In genomic region chr14:54412000-54412576, GRCm38 (mm10) we compare ENCODE assay signal across 15 mouse cellular contexts. TPM values are rescaled to one million over a fixed set of nuclear protein-coding genes. Genes with fewer than 3 reads are reported as not detected.
DNase-seq lines count a peak whose midpoint lies in the region; ATAC-seq and TF ChIP-seq lines count a peak whose summit lies in the region.
"Had no signal": no experiment of that assay in that cellular context is flagged by ENCODE, and none has a peak within 500 bp of the region (broad histone marks: within the 10 kb centered on the region; RNA-seq: fewer than 3 reads in every experiment).

No protein-coding gene starts in this region.

- H3K9ac ChIP-seq in intestine, postnatal 0 days (ENCODE audit: low read depth, low read length), result no peak overlapping the region
- no peak overlapping the region for H3K9ac ChIP-seq in intestine, embryonic 15.5 days
- H3K9ac ChIP-seq: embryonic facial prominence, embryonic 13.5 days; forebrain, embryonic 12.5 days; heart, embryonic 12.5 days; hindbrain, embryonic 14.5 days had no signal

- no peak for ATAC-seq in intestine, postnatal 0 days
- ATAC-seq in intestine, embryonic 15.5 days, result no peak
- ATAC-seq: intestine, embryonic 16.5 days had no signal

- TF ChIP-seq CTCF in intestine, postnatal 0 days (IDR thresholded peaks at IDR 0.05; ENCODE audit: low read depth), result no peak
- TF ChIP-seq CTCF in E14TG2a.4 (conservative IDR thresholded peaks at IDR 0.05; ENCODE audit: low read length), result no peak

- H3K4me3 ChIP-seq in intestine, postnatal 0 days (ENCODE audit: low read depth, low read length), result no peak overlapping the region
- H3K4me3 ChIP-seq in intestine, embryonic 15.5 days (replicated peaks), result no peak overlapping the region
- peak overlapping the region; percentile 84 for H3K4me3 ChIP-seq in E14TG2a.4 (replicated peaks; ENCODE audit: low read length)
- H3K4me3 ChIP-seq: embryonic facial prominence, embryonic 13.5 days; forebrain, embryonic 12.5 days; heart, embryonic 12.5 days; hindbrain, embryonic 10.5 days had no signal

- no peaks in the 10 kb centered on the region for H3K27me3 ChIP-seq in intestine, postnatal 0 days (replicated peaks; ENCODE audit: control insufficient read depth, insufficient read depth, low read length)
- no peaks in the 10 kb centered on the region for H3K27me3 ChIP-seq in intestine, embryonic 15.5 days (replicated peaks)
- no peaks in the 10 kb centered on the region for H3K27me3 ChIP-seq in E14TG2a.4 (ENCODE audit: insufficient read depth, low read length)
- H3K27me3 ChIP-seq: heart, embryonic 12.5 days had no signal

- no peak overlapping the region for H3K4me2 ChIP-seq in intestine, postnatal 0 days (replicated peaks; ENCODE audit: low read depth)
- H3K4me2 ChIP-seq in intestine, embryonic 15.5 days (replicated peaks), result no peak overlapping the region
- H3K4me2 ChIP-seq: forebrain, embryonic 12.5 days; heart, embryonic 12.5 days; hindbrain, embryonic 14.5 days had no signal

- H3K9me3 ChIP-seq in intestine, postnatal 0 days (ENCODE audit: control insufficient read depth), result no peaks in the 10 kb centered on the region
- H3K9me3 ChIP-seq in intestine, embryonic 15.5 days, result no peaks in the 10 kb centered on the region
- no peaks in the 10 kb centered on the region for H3K9me3 ChIP-seq in E14TG2a.4 (ENCODE audit: low read length)
- H3K9me3 ChIP-seq: embryonic facial prominence, embryonic 13.5 days; forebrain, embryonic 12.5 days; heart, embryonic 12.5 days; hindbrain, embryonic 10.5 days had no signal

- no peaks in the 10 kb centered on the region for H3K4me1 ChIP-seq in intestine, postnatal 0 days (replicated peaks; ENCODE audit: control insufficient read depth, insufficient read depth, low read length)
- H3K4me1 ChIP-seq in intestine, embryonic 15.5 days (replicated peaks), result peaks cover 21% of the 10 kb centered on the region
- H3K4me1 ChIP-seq in E14TG2a.4 (replicated peaks; ENCODE audit: low read depth, low read length), result peaks cover 82% of the 10 kb centered on the region

- H3K27ac ChIP-seq in intestine, postnatal 0 days (ENCODE audit: low read depth, low read length), result 0 out of 2 replicates have a peak overlapping the region, but pooled peaks have one; percentile 21
- H3K27ac ChIP-seq in intestine, embryonic 15.5 days, result no peak overlapping the region
- H3K27ac ChIP-seq: forebrain, embryonic 12.5 days; hindbrain, embryonic 14.5 days had no signal

- H3K36me3 ChIP-seq in intestine, postnatal 0 days (ENCODE audit: control insufficient read depth, insufficient read depth), result no peaks in the 10 kb centered on the region
- H3K36me3 ChIP-seq in intestine, embryonic 15.5 days, result no peaks in the 10 kb centered on the region
- peaks cover 50% of the 10 kb centered on the region for H3K36me3 ChIP-seq in E14TG2a.4 (ENCODE audit: insufficient read depth, low read length)
- H3K36me3 ChIP-seq: embryonic facial prominence, embryonic 13.5 days; forebrain, embryonic 12.5 days; heart, embryonic 12.5 days; hindbrain, embryonic 10.5 days had no signal

- 69% methylated on average over 9 of the region's 9 CpGs for WGBS in intestine, postnatal 0 days
- WGBS in intestine, embryonic 15.5 days, result 68% methylated on average over 9 of the region's 9 CpGs

- DNase-seq in Muller cell, postnatal 12 days (ENCODE audit: inconsistent ontology term), result peak; percentile 52
- no peak for DNase-seq in adrenal gland, adult 2 months
- DNase-seq in right cerebral cortex, postnatal 25 days, result no peak
- no peak for DNase-seq in ovary, adult 18-20 months (ENCODE audit: low spot score)
- DNase-seq: cerebellum, adult 9-11 months; gastrocnemius, postnatal 14 days had no signal

RNA-seq across cellular contexts. Expression of gene Slc7a7, which starts 5.5 kb away (rescaled TPM):
- polyA plus RNA-seq in intestine, postnatal 0 days (2015; fragmentation: Nextera tagmentation; extraction: Ambion mirVana), result 188 TPM in 2 replicates
- polyA plus RNA-seq in intestine, embryonic 15.5 days (2015; fragmentation: Nextera tagmentation; extraction: Ambion mirVana), result 51.0 and 56.3 TPM in 2 replicates
- 1 to 10 TPM; 2.8 to 3.9 TPM for total RNA-seq in adrenal gland, adult 2 months (2021)
- 3.7 and 4.2 TPM in 2 replicates for polyA plus RNA-seq in adrenal gland, adult 2 months (2012; rRNA removed)

RNA-seq across cellular contexts. Expression of gene Mrpl52, which starts 14.6 kb away (rescaled TPM):
- polyA plus RNA-seq in intestine, postnatal 0 days (2015; fragmentation: Nextera tagmentation; extraction: Ambion mirVana), result 300 and 317 TPM in 2 replicates
- polyA plus RNA-seq in intestine, embryonic 15.5 days (2015; fragmentation: Nextera tagmentation; extraction: Ambion mirVana), result 270 and 308 TPM in 2 replicates
- 100 to 1,000 TPM; 162 to 202 TPM for total RNA-seq in adrenal gland, adult 2 months (2021)
- polyA plus RNA-seq in adrenal gland, adult 2 months (2012; rRNA removed), result 2,091 and 3,081 TPM in 2 replicates

RNA-seq across cellular contexts. Expression of gene Mmp14, which starts 19.3 kb away (rescaled TPM):
- 49.4 and 53.7 TPM in 2 replicates for polyA plus RNA-seq in intestine, postnatal 0 days (2015; fragmentation: Nextera tagmentation; extraction: Ambion mirVana)
- polyA plus RNA-seq in intestine, embryonic 15.5 days (2015; fragmentation: Nextera tagmentation; extraction: Ambion mirVana), result 110 and 112 TPM in 2 replicates
- total RNA-seq in adrenal gland, adult 2 months (2021), result 10 to 100 TPM; 36.2 to 39.9 TPM
- 173 and 192 TPM in 2 replicates for polyA plus RNA-seq in adrenal gland, adult 2 months (2012; rRNA removed)

RNA-seq across cellular contexts. Expression of gene Oxa1l, which starts 51.5 kb away (rescaled TPM):
- 35.5 and 36.4 TPM in 2 replicates for polyA plus RNA-seq in intestine, postnatal 0 days (2015; fragmentation: Nextera tagmentation; extraction: Ambion mirVana)
- polyA plus RNA-seq in intestine, embryonic 15.5 days (2015; fragmentation: Nextera tagmentation; extraction: Ambion mirVana), result 41.7 and 48.8 TPM in 2 replicates
- 100 to 1,000 TPM in 1 of 2 experiments, 10 to 100 TPM in 1; 95.8 to 109 TPM for total RNA-seq in adrenal gland, adult 2 months (2021)
- 461 and 500 TPM in 2 replicates for polyA plus RNA-seq in adrenal gland, adult 2 months (2012; rRNA removed)

RNA-seq across cellular contexts. Expression of gene Lrp10, which starts 51.8 kb away (rescaled TPM):
- 105 and 108 TPM in 2 replicates for polyA plus RNA-seq in intestine, postnatal 0 days (2015; fragmentation: Nextera tagmentation; extraction: Ambion mirVana)
- polyA plus RNA-seq in intestine, embryonic 15.5 days (2015; fragmentation: Nextera tagmentation; extraction: Ambion mirVana), result 57.2 and 60.6 TPM in 2 replicates
- 100 to 1,000 TPM; 116 to 139 TPM for total RNA-seq in adrenal gland, adult 2 months (2021)
- 262 and 276 TPM in 2 replicates for polyA plus RNA-seq in adrenal gland, adult 2 months (2012; rRNA removed)
